Mouse (Mus musculus) C2C12 (cell line): ENCODE measurements around the gene Gpn2. TPM values are rescaled to one million over a fixed set of nuclear protein-coding genes. Genes with fewer than 3 reads are reported as not detected.

Experiments
- H3K27me3 ChIP-seq: one replicate; pipeline ENCODE4 v1.6.1; 2011; ENCODE audit not compliant: control insufficient read depth, insufficient read depth, insufficient read length
- H3K36me3 ChIP-seq: one replicate; pipeline ENCODE4 v1.6.1; 2011; ENCODE audit not compliant: control insufficient read depth, insufficient read depth
- H3K4me3 ChIP-seq: one replicate; pipeline ENCODE4 v1.5.1; 2011; ENCODE audit warnings: mild to moderate bottlenecking, control low read depth; ENCODE audit not compliant: poor library complexity, insufficient read depth, severe bottlenecking
- H3K79me2 ChIP-seq: one replicate; pipeline ENCODE4 v1.6.1; 2011; ENCODE audit not compliant: control insufficient read depth, insufficient read depth
- H3K79me3 ChIP-seq: one replicate; pipeline ENCODE4 v1.6.1; 2011; ENCODE audit warnings: low read depth, control low read depth
- H3ac ChIP-seq: one replicate; pipeline ENCODE3; 2011; ENCODE audit warnings: low read depth; ENCODE audit not compliant: control insufficient read depth, insufficient read length
- CEBPB ChIP-seq: IDR thresholded peaks from one replicate; pipeline ENCODE4 v1.6.1; 2011; ENCODE audit warnings: low read depth, mild to moderate bottlenecking, control low read depth, moderate library complexity
- CTCF ChIP-seq: IDR thresholded peaks from one replicate; pipeline ENCODE4 v1.5.1; 2011; ENCODE audit not compliant: control insufficient read depth, insufficient read depth, insufficient read length
- FOSL1 ChIP-seq: IDR thresholded peaks from one replicate; pipeline ENCODE4 v1.8.0; 2011; ENCODE audit warnings: mild to moderate bottlenecking, low read length; ENCODE audit not compliant: poor library complexity, insufficient read depth, severe bottlenecking
- MAX ChIP-seq: IDR thresholded peaks from one replicate; pipeline ENCODE4 v1.6.1; 2011; ENCODE audit warnings: mild to moderate bottlenecking, control low read depth
- MYOD1 ChIP-seq: IDR thresholded peaks from one replicate; pipeline ENCODE4 v1.6.1; 2011; ENCODE audit warnings: low read depth; ENCODE audit not compliant: control insufficient read depth, insufficient read length
- MYOG ChIP-seq: IDR thresholded peaks from one replicate; pipeline ENCODE4 v1.6.1; 2011; ENCODE audit not compliant: control insufficient read depth, insufficient read length; ENCODE audit errors: extremely low read depth
- USF1 ChIP-seq: IDR thresholded peaks from one replicate; pipeline ENCODE4 v1.6.1; 2011; ENCODE audit warnings: low read depth, mild to moderate bottlenecking, control low read depth, moderate library complexity
- long read RNA-seq, 2 experiments: library from polyadenylated mRNA; unstranded; transcript quantifications; one replicate each; pipeline ENCODE4 v2.0.0; 2019 to 2020
- polyA plus RNA-seq: library from polyadenylated mRNA; unstranded; fragments of >200 nt; fragmentation: generic; extraction: Trizol; gene quantifications from one replicate; pipeline ENCODE4 v1.2.1, GENCODE M21; 2012; ENCODE audit warnings: missing spikeins

Gpn2 gene
- 44.1 TPM for polyA plus RNA-seq
- long read RNA-seq, experiment 1, transcript Gpn2-201 (5 exons, 1,367 nt): major isoform, 16 of 24 reads
- long read RNA-seq, experiment 1, partial matches to known transcripts: 3 of 24 reads
- long read RNA-seq, experiment 1, other reads (novel, unspliced or antisense): 2 of 24 reads
- long read RNA-seq, experiment 2, transcript Gpn2-201 (5 exons, 1,367 nt): major isoform, 68 of 73 reads
- long read RNA-seq, experiment 2, partial matches to known transcripts: 1 of 73 reads
- long read RNA-seq, experiment 2, other reads (novel, unspliced or antisense): 0 of 73 reads

- H3ac ChIP-seq: peak within 1 kb of the TSS; percentile 99
- no peaks in the 10 kb centered on the region for H3K27me3 ChIP-seq
- peaks cover 3% of the 10 kb centered on the region for H3K79me3 ChIP-seq
- peaks cover 26% of the 10 kb centered on the region for H3K79me2 ChIP-seq
- TF ChIP-seq CEBPB (no peak), MAX (no peak), MYOD1 (no peak)
- peaks cover 40% of the 10 kb centered on the region for H3K36me3 ChIP-seq
- peak within 1 kb of the TSS; percentile 80 for H3K4me3 ChIP-seq
Measured at GRCm38 (mm10) chr4:133584059-133584951, at the start of gene Gpn2. Gene Gpn2 (plus strand): TSS chr4:133584362.

GRCm38 (mm10) chr4:133536081-133536480, 48.1 kb upstream of the Gpn2 start:
- H3ac ChIP-seq: no peak overlapping the region
- H3K79me2 ChIP-seq: peaks cover 38% of the 10 kb centered on the region
- no peak overlapping the region for H3K4me3 ChIP-seq
- H3K27me3 ChIP-seq: no peaks in the 10 kb centered on the region
- H3K36me3 ChIP-seq: peaks cover 43% of the 10 kb centered on the region
- peaks cover 14% of the 10 kb centered on the region for H3K79me3 ChIP-seq
- no peak for TF ChIP-seq CEBPB
- TF ChIP-seq MYOD1: no peak
- no peak for TF ChIP-seq MYOG
- no peak for TF ChIP-seq USF1
- TF ChIP-seq CTCF: no peak
- TF ChIP-seq MAX: no peak
- no peak for TF ChIP-seq FOSL1

GRCm38 (mm10) chr4:133536652-133537051, 47.5 kb upstream of the Gpn2 start:
- no peaks in the 10 kb centered on the region for H3K27me3 ChIP-seq
- peaks cover 37% of the 10 kb centered on the region for H3K36me3 ChIP-seq
- peaks cover 44% of the 10 kb centered on the region for H3K79me2 ChIP-seq
- H3K4me3 ChIP-seq: no peak overlapping the region
- H3K79me3 ChIP-seq: peaks cover 20% of the 10 kb centered on the region
- H3ac ChIP-seq: no peak overlapping the region
- TF ChIP-seq CTCF: no peak
- no peak for TF ChIP-seq MAX

GRCm38 (mm10) chr4:133545272-133546231, 38.6 kb upstream of the Gpn2 start, which contains the start of gene Nudc:
Gene Nudc (minus strand): TSS chr4:133545996.
- Histone ChIP-seq H3K79me2 (peaks cover 53% of the 10 kb centered on the region), H3K4me3 (peak within 1 kb of the TSS; percentile 85), H3K79me3 (peaks cover 46% of the 10 kb centered on the region), H3ac (peak within 1 kb of the TSS; percentile 95), H3K36me3 (peaks cover 15% of the 10 kb centered on the region), H3K27me3 (no peaks in the 10 kb centered on the region)
- TF ChIP-seq FOSL1 (no peak), MYOG (no peak), MYOD1 (no peak), CEBPB (no peak), CTCF (no peak), USF1 (no peak), MAX (no peak)

GRCm38 (mm10) chr4:133552029-133552428, 32.1 kb upstream of the Gpn2 start:
- H3K79me2 ChIP-seq: no peaks in the 10 kb centered on the region

More at GRCm38 (mm10) chr4:133552029-133552428, 32.1 kb upstream of the Gpn2 start:
- no peak overlapping the region for H3K4me3 ChIP-seq
- H3K36me3 ChIP-seq: no peaks in the 10 kb centered on the region
- H3K27me3 ChIP-seq: peaks cover 55% of the 10 kb centered on the region
- H3K79me3 ChIP-seq: no peaks in the 10 kb centered on the region
- no peak for TF ChIP-seq MAX
- TF ChIP-seq MYOG: no peak
- H3ac ChIP-seq: no peak overlapping the region
